Mouse (Mus musculus): ENCODE measurements around the gene Nradd. TPM values are rescaled to one million over a fixed set of nuclear protein-coding genes. Genes with fewer than 3 reads are reported as not detected.
A peak's percentile ranks its signal among the peaks of the same experiment; 100 is the strongest.

Nradd gene
- 25.3 and 26.8 TPM in 2 replicates for polyA plus RNA-seq (2014; fragmentation: Nextera tagmentation; extraction: Ambion mirVana)

GRCm38 (mm10) chr9:110624361-110625166 is at the start of gene Nradd:
Gene Nradd, minus strand, starts transcription at chr9:110624452.
- 1% methylated on average over 41 of the region's 41 CpGs for WGBS
- peak; percentile 97 for ATAC-seq
- peak within 1 kb of the TSS; percentile 83 for H3K27ac ChIP-seq (ENCODE audit: low read depth, low read length)

GRCm38 (mm10) chr9:110673107-110673752 is 49.0 kb upstream of the Nradd start:
- H3K9ac ChIP-seq (ENCODE audit: low read length) = peak overlapping the region; percentile 1; the same call in 1 of the 2 replicates

More at GRCm38 (mm10) chr9:110624361-110625166, at the start of gene Nradd:
- Histone ChIP-seq H3K36me3 (ENCODE audit: control insufficient read depth, insufficient read depth, low read length) (peaks cover 19% of the 10 kb centered on the region), H3K27me3 (replicated peaks; ENCODE audit: control insufficient read depth, insufficient read depth, low read length) (no peaks in the 10 kb centered on the region), H3K4me2 (ENCODE audit: low read length) (peak within 1 kb of the TSS; percentile 98), H3K4me1 (ENCODE audit: control insufficient read depth, insufficient read depth, low read length) (peaks cover 12% of the 10 kb centered on the region; the same call in 1 of the 2 replicates), H3K9me3 (replicated peaks; ENCODE audit: control insufficient read depth, low read length) (no peaks in the 10 kb centered on the region), H3K4me3 (ENCODE audit: low read depth, low read length) (peak within 1 kb of the TSS; percentile 47), H3K9ac (ENCODE audit: low read length) (peak within 1 kb of the TSS; percentile 78)
- DNase-seq (ENCODE audit: low spot score) = peak; percentile 97

GRCm38 (mm10) chr9:110672462-110673106 is 48.3 kb upstream of the Nradd start:
- Histone ChIP-seq H3K9ac (ENCODE audit: low read length) (no peak overlapping the region), H3K4me3 (ENCODE audit: low read depth, low read length) (no peak overlapping the region), H3K4me1 (ENCODE audit: control insufficient read depth, insufficient read depth, low read length) (no peaks in the 10 kb centered on the region), H3K27me3 (replicated peaks; ENCODE audit: control insufficient read depth, insufficient read depth, low read length) (no peaks in the 10 kb centered on the region), H3K27ac (ENCODE audit: low read depth, low read length) (no peak overlapping the region), H3K4me2 (ENCODE audit: low read length) (no peak overlapping the region), H3K9me3 (replicated peaks; ENCODE audit: control insufficient read depth, low read length) (no peaks in the 10 kb centered on the region), H3K36me3 (ENCODE audit: control insufficient read depth, insufficient read depth, low read length) (no peaks in the 10 kb centered on the region)
- WGBS = 65% methylated on average over 7 of the region's 7 CpGs
- no peak for DNase-seq (ENCODE audit: low spot score)
- ATAC-seq = peak; percentile 44; the same call in 1 of the 2 replicates

More at GRCm38 (mm10) chr9:110673107-110673752, 49.0 kb upstream of the Nradd start:
- ATAC-seq (0 out of 2 replicates have a peak, but pooled peaks have one; percentile 10), DNase-seq (ENCODE audit: low spot score) (no peak)
- H3K4me3 ChIP-seq (ENCODE audit: low read depth, low read length) = no peak overlapping the region
- H3K27me3 ChIP-seq (replicated peaks; ENCODE audit: control insufficient read depth, insufficient read depth, low read length) = no peaks in the 10 kb centered on the region
- no peak overlapping the region for H3K4me2 ChIP-seq (ENCODE audit: low read length)
- 50% methylated on average over 10 of the region's 10 CpGs for WGBS
- no peaks in the 10 kb centered on the region for H3K4me1 ChIP-seq (ENCODE audit: control insufficient read depth, insufficient read depth, low read length)
- no peaks in the 10 kb centered on the region for H3K36me3 ChIP-seq (ENCODE audit: control insufficient read depth, insufficient read depth, low read length)
- H3K27ac ChIP-seq (ENCODE audit: low read depth, low read length) = no peak overlapping the region
- H3K9me3 ChIP-seq (replicated peaks; ENCODE audit: control insufficient read depth, low read length) = no peaks in the 10 kb centered on the region

GRCm38 (mm10) chr9:110669785-110670184 is 45.5 kb upstream of the Nradd start:
- DNase-seq (ENCODE audit: low spot score) (no peak), ATAC-seq (no peak)
- peaks cover 3% of the 10 kb centered on the region; the same call in 1 of the 2 replicates for H3K4me1 ChIP-seq (ENCODE audit: control insufficient read depth, insufficient read depth, low read length)
- H3K36me3 ChIP-seq (ENCODE audit: control insufficient read depth, insufficient read depth, low read length) = no peaks in the 10 kb centered on the region
- H3K27me3 ChIP-seq (replicated peaks; ENCODE audit: control insufficient read depth, insufficient read depth, low read length) = no peaks in the 10 kb centered on the region
- 93% methylated on average over 5 of the region's 5 CpGs for WGBS
- no peak overlapping the region for H3K9ac ChIP-seq (ENCODE audit: low read length)
- no peak overlapping the region for H3K4me3 ChIP-seq (ENCODE audit: low read depth, low read length)
- no peak overlapping the region for H3K4me2 ChIP-seq (ENCODE audit: low read length)
- H3K9me3 ChIP-seq (replicated peaks; ENCODE audit: control insufficient read depth, low read length) = no peaks in the 10 kb centered on the region
- no peak overlapping the region for H3K27ac ChIP-seq (ENCODE audit: low read depth, low read length)

GRCm38 (mm10) chr9:110668601-110669293 is 44.5 kb upstream of the Nradd start:
- no peak overlapping the region for H3K4me2 ChIP-seq (ENCODE audit: low read length)
- no peak overlapping the region for H3K4me3 ChIP-seq (ENCODE audit: low read depth, low read length)
- DNase-seq (ENCODE audit: low spot score) (no peak), ATAC-seq (no peak)
- H3K27ac ChIP-seq (ENCODE audit: low read depth, low read length) = no peak overlapping the region
- H3K4me1 ChIP-seq (ENCODE audit: control insufficient read depth, insufficient read depth, low read length) = peaks cover 3% of the 10 kb centered on the region; the same call in 1 of the 2 replicates
- H3K9me3 ChIP-seq (replicated peaks; ENCODE audit: control insufficient read depth, low read length) = no peaks in the 10 kb centered on the region
- H3K36me3 ChIP-seq (ENCODE audit: control insufficient read depth, insufficient read depth, low read length) = no peaks in the 10 kb centered on the region
- H3K9ac ChIP-seq (ENCODE audit: low read length) = no peak overlapping the region
- H3K27me3 ChIP-seq (replicated peaks; ENCODE audit: control insufficient read depth, insufficient read depth, low read length) = no peaks in the 10 kb centered on the region
- 93% methylated on average over 6 of the region's 6 CpGs for WGBS

GRCm38 (mm10) chr9:110667219-110667836 is 43.1 kb upstream of the Nradd start:
- no peaks in the 10 kb centered on the region for H3K27me3 ChIP-seq (replicated peaks; ENCODE audit: control insufficient read depth, insufficient read depth, low read length)
- no peak overlapping the region for H3K4me2 ChIP-seq (ENCODE audit: low read length)
- H3K4me3 ChIP-seq (ENCODE audit: low read depth, low read length) = no peak overlapping the region
- 71% methylated on average over 4 of the region's 4 CpGs for WGBS
- no peaks in the 10 kb centered on the region for H3K36me3 ChIP-seq (ENCODE audit: control insufficient read depth, insufficient read depth, low read length)
- no peak for DNase-seq (ENCODE audit: low spot score)
- no peaks in the 10 kb centered on the region for H3K9me3 ChIP-seq (replicated peaks; ENCODE audit: control insufficient read depth, low read length)
- no peak overlapping the region for H3K9ac ChIP-seq (ENCODE audit: low read length)
- H3K27ac ChIP-seq (ENCODE audit: low read depth, low read length) = no peak overlapping the region
- ATAC-seq = no peak
- peaks cover 3% of the 10 kb centered on the region; the same call in 1 of the 2 replicates for H3K4me1 ChIP-seq (ENCODE audit: control insufficient read depth, insufficient read depth, low read length)

GRCm38 (mm10) chr9:110666374-110666773 is 42.1 kb upstream of the Nradd start:
- Histone ChIP-seq H3K9me3 (replicated peaks; ENCODE audit: control insufficient read depth, low read length) (no peaks in the 10 kb centered on the region), H3K9ac (ENCODE audit: low read length) (no peak overlapping the region), H3K36me3 (ENCODE audit: control insufficient read depth, insufficient read depth, low read length) (no peaks in the 10 kb centered on the region), H3K27ac (ENCODE audit: low read depth, low read length) (no peak overlapping the region), H3K4me3 (ENCODE audit: low read depth, low read length) (no peak overlapping the region), H3K4me2 (ENCODE audit: low read length) (no peak overlapping the region), H3K4me1 (ENCODE audit: control insufficient read depth, insufficient read depth, low read length) (peaks cover 3% of the 10 kb centered on the region; the same call in 1 of the 2 replicates), H3K27me3 (replicated peaks; ENCODE audit: control insufficient read depth, insufficient read depth, low read length) (no peaks in the 10 kb centered on the region)
- DNase-seq (ENCODE audit: low spot score) (no peak), ATAC-seq (no peak)
- WGBS = 37% methylated on average over 8 of the region's 8 CpGs

- no peak overlapping the region for H3K4me2 ChIP-seq (ENCODE audit: low read length)
- H3K4me3 ChIP-seq (ENCODE audit: low read depth, low read length) = no peak overlapping the region
- no peak overlapping the region for H3K9ac ChIP-seq (ENCODE audit: low read length)
- no peaks in the 10 kb centered on the region for H3K36me3 ChIP-seq (ENCODE audit: control insufficient read depth, insufficient read depth, low read length)
- no peaks in the 10 kb centered on the region for H3K27me3 ChIP-seq (replicated peaks; ENCODE audit: control insufficient read depth, insufficient read depth, low read length)
- no peak overlapping the region for H3K27ac ChIP-seq (ENCODE audit: low read depth, low read length)
- H3K4me1 ChIP-seq (ENCODE audit: control insufficient read depth, insufficient read depth, low read length) = peaks cover 3% of the 10 kb centered on the region; the same call in 1 of the 2 replicates
- DNase-seq (ENCODE audit: low spot score) (no peak), ATAC-seq (no peak)
- 21% methylated on average over 4 of the region's 4 CpGs for WGBS
- no peaks in the 10 kb centered on the region for H3K9me3 ChIP-seq (replicated peaks; ENCODE audit: control insufficient read depth, low read length)
These were observed 41.7 kb upstream of the Nradd start for GRCm38 (mm10) chr9:110665912-110666311.

Measured in forebrain, embryonic 14.5 days (tissue).